Mouse (Mus musculus): ENCODE results near the gene Abhd17c. TPM values are rescaled to one million over a fixed set of nuclear protein-coding genes. Genes with fewer than 3 reads are reported as not detected.
A peak's percentile ranks its signal among the peaks of the same experiment; 100 is the strongest.

The Abhd17c gene
- polyA plus RNA-seq, 1 experiment from 2014 or later = 34.9 TPM

DNA sequence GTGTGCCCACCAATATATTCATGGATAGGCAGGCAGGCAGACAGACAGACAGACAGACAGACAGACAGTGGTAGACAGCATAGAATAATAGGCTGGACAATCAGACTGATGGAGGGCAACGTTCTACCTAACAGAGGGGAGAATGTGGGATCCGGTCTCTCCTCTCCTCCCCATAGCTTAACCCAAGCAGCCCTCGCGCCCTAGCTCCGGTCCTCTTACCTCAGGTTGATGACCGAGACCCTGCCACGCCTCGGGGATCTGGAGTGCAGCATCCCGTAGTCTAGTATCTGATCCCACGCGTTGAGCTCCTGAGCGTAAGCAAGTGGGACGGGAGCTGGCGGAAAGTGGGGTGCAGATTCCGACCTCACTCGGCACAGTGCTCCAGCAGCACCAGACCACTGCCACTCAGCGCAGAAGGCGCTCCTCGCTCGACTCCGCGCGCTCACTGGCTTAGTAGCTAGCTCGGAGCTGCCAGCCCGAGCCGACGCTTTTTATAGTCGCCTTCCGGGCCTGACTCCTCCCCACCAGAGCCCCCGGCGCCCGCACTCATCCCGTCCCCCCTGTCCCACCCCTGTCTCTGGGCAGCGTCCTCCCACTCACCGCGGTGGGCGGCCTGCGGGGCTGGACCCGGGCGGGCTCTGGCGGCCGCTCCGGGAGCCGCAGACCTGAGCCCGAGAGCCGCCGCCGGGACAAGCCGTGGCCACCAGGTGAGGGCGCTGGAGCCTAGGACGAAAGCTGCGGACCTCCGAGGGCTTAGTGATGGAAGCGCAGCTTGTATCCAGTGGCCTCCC lies 65.5 kb downstream of the Abhd17c start, which contains the start of gene Cemip:
TSS of gene Cemip (minus strand) at position 464 of the 791 bp plus-strand sequence.
- peak within 1 kb of the TSS; percentile 45 for H3K4me3 ChIP-seq (ENCODE audit: low read depth, low read length)
- no peaks in the 10 kb centered on the region for H3K4me1 ChIP-seq (replicated peaks; ENCODE audit: control insufficient read depth, insufficient read depth, low read length)
- H3K27me3 ChIP-seq (ENCODE audit: control insufficient read depth, insufficient read depth, low read length) = peaks cover 18% of the 10 kb centered on the region
- 1% methylated on average over 53 of the region's 54 CpGs for WGBS
- peak within 1 kb of the TSS; percentile 38; the same call in 1 of the 2 replicates for H3K9ac ChIP-seq (ENCODE audit: low read depth, low read length)
- no peak within 1 kb of the TSS for H3K27ac ChIP-seq (ENCODE audit: low read depth, low read length)
- DNase-seq (ENCODE audit: low spot score) (peak; percentile 88), ATAC-seq (ENCODE audit: low FRiP score) (peak; percentile 85)
- H3K9me3 ChIP-seq (ENCODE audit: control insufficient read depth, low read length) = no peaks in the 10 kb centered on the region
- H3K4me2 ChIP-seq (replicated peaks; ENCODE audit: low read depth, low read length) = peak within 1 kb of the TSS; percentile 83
- no peaks in the 10 kb centered on the region for H3K36me3 ChIP-seq (ENCODE audit: control insufficient read depth, insufficient read depth, low read length)

DNA sequence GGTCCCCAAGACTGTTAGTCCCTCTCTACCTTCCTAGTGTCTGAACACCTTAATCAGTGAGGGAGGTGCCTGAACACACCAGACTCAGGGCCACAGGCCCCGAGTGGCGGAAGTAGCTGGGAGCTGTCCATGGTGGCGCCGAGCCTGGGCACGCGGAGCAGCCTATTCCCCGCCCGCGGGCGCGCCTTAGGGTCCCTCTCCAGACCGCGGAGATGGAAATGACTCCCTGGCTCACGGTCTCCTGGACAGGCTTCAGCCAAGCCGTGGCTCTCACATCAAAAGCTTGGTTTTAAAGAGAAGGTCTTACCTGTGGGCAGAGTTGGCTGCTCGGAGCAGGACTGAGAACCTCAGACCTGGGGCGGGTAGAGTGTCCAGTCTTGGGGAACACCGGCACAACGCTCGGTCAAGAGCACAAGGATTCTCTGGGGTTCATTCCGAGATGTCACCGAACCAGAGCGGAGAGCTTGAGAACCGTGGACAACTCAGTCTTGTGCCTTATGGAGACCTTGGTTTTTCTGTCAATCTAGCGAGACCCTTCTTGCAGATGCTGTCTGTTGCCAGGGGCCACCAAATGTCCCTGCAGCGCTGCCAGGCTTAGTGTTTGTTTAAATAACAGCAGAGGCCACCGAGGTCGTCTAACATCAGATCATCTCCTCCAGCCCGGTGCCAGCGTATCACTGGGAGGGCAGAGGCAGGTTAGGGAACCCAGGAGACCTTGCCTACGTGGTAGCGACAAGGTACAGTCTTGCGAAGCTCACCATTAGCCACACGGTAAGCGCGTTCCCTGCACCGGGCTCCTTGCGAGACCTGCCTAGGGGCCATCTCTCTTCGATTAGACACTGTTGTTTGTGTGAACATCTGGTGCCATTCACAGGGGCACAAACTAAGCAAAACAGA lies 66.4 kb downstream of the Abhd17c start:
- no peaks in the 10 kb centered on the region for H3K36me3 ChIP-seq (ENCODE audit: control insufficient read depth, insufficient read depth, low read length)
- no peak overlapping the region for H3K9ac ChIP-seq (ENCODE audit: low read depth, low read length)
- no peaks in the 10 kb centered on the region for H3K4me1 ChIP-seq (replicated peaks; ENCODE audit: control insufficient read depth, insufficient read depth, low read length)
- H3K9me3 ChIP-seq (ENCODE audit: control insufficient read depth, low read length) = no peaks in the 10 kb centered on the region
- peaks cover 18% of the 10 kb centered on the region for H3K27me3 ChIP-seq (ENCODE audit: control insufficient read depth, insufficient read depth, low read length)
- 5% methylated on average over 39 of the region's 39 CpGs for WGBS
- ATAC-seq (ENCODE audit: low FRiP score) (0 out of 2 replicates have a peak, but pooled peaks have one; percentile 10), DNase-seq (ENCODE audit: low spot score) (peak; percentile 75)
- H3K4me2 ChIP-seq (replicated peaks; ENCODE audit: low read depth, low read length) = peak overlapping the region; percentile 83
- H3K27ac ChIP-seq (ENCODE audit: low read depth, low read length) = no peak overlapping the region
- H3K4me3 ChIP-seq (ENCODE audit: low read depth, low read length) = peak overlapping the region; percentile 20

DNA sequence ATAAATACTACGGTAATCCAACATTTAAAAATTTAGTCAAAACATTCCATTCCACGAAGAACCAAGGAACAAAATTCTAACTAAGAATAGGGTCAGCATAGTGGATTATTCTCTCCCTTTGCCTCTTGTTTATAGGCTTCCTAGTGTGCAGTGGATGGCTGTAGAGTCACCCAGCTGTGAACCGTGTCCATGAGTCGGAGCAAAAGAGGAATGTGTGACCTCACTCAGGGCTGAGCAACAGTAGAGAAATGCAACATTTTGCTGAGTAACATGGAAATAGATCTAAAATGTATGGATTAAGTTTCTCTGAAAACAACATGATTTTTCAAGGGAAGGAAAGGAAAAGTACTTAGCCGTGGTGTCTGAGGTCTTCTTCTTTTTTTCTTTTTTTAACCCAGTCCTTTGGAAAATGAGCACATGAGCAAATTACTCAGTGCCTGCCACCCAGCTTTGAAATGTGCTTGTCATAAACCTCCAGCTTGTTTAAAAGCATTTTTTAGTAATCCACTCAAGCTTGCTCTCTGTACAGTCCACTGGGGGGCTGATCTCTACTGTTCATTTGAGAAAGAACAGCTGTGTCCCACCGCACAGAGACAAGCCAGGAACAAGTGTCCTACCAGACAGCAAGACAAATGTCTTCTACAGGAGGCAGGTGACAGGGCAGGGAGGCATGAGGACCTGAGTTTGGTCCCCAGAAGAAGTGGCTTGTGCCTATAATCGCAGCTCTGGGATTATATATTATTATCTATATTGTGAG lies 74.3 kb downstream of the Abhd17c start:
- DNase-seq (ENCODE audit: low spot score) (no peak), ATAC-seq (ENCODE audit: low FRiP score) (no peak)
- Histone ChIP-seq H3K4me3 (ENCODE audit: low read depth, low read length) (no peak overlapping the region), H3K9ac (ENCODE audit: low read depth, low read length) (no peak overlapping the region), H3K27me3 (ENCODE audit: control insufficient read depth, insufficient read depth, low read length) (no peaks in the 10 kb centered on the region), H3K4me2 (replicated peaks; ENCODE audit: low read depth, low read length) (no peak overlapping the region), H3K27ac (ENCODE audit: low read depth, low read length) (no peak overlapping the region), H3K9me3 (ENCODE audit: control insufficient read depth, low read length) (no peaks in the 10 kb centered on the region), H3K4me1 (replicated peaks; ENCODE audit: control insufficient read depth, insufficient read depth, low read length) (no peaks in the 10 kb centered on the region), H3K36me3 (ENCODE audit: control insufficient read depth, insufficient read depth, low read length) (no peaks in the 10 kb centered on the region)
- 77% methylated on average over 7 of the region's 7 CpGs for WGBS

DNA sequence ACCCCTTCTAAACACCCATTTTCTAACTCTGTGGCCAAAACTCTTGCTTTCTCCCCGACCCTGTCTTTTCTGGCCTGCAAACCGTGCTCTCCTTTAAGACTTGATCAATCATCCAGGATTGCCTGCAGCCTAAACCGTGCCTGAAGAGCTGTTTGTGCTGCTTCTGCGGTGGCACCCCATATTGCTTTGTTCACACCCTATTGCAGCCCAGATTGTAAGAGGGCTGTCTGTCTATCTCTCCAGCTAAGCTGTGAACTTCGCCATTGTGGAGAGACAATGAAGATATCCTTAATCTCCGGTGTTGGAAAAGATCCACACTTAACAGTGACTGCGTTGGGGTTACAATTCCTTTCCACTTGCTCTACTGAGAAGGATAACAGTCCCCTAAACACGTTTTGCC lies 77.4 kb downstream of the Abhd17c start:
- no peak for ATAC-seq (ENCODE audit: low FRiP score)
- H3K27me3 ChIP-seq (ENCODE audit: control insufficient read depth, insufficient read depth, low read length) = no peaks in the 10 kb centered on the region
- no peak for DNase-seq (ENCODE audit: low spot score)
- H3K4me3 ChIP-seq (ENCODE audit: low read depth, low read length) = no peak overlapping the region
- H3K27ac ChIP-seq (ENCODE audit: low read depth, low read length) = no peak overlapping the region
- no peaks in the 10 kb centered on the region for H3K4me1 ChIP-seq (replicated peaks; ENCODE audit: control insufficient read depth, insufficient read depth, low read length)
- 71% methylated on average over 8 of the region's 8 CpGs for WGBS
- no peak overlapping the region for H3K9ac ChIP-seq (ENCODE audit: low read depth, low read length)
- no peak overlapping the region for H3K4me2 ChIP-seq (replicated peaks; ENCODE audit: low read depth, low read length)
- H3K9me3 ChIP-seq (ENCODE audit: control insufficient read depth, low read length) = no peaks in the 10 kb centered on the region
- H3K36me3 ChIP-seq (ENCODE audit: control insufficient read depth, insufficient read depth, low read length) = no peaks in the 10 kb centered on the region

DNA sequence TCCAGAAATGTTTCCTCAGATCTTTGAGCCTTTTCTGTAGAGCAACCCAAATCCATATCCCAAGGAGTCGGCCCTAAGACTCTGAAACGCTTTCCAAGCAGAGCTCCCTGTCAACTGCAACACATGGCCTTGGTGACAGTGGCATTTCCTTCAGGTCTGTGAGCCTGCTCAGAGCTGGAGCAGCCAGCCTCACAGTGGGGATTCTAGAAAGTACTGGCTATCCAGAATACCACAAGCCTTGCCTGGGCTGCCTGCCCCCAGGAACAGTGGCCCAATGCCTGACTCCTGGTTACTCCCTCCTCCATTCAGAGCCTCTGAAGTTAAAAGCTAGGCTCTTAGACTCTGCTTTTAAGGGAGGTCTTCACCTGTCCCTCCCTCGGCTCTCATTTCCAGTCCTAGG lies 77.8 kb downstream of the Abhd17c start:
- Histone ChIP-seq H3K36me3 (ENCODE audit: control insufficient read depth, insufficient read depth, low read length) (no peaks in the 10 kb centered on the region), H3K27me3 (ENCODE audit: control insufficient read depth, insufficient read depth, low read length) (no peaks in the 10 kb centered on the region), H3K4me3 (ENCODE audit: low read depth, low read length) (no peak overlapping the region), H3K9ac (ENCODE audit: low read depth, low read length) (no peak overlapping the region), H3K27ac (ENCODE audit: low read depth, low read length) (no peak overlapping the region), H3K4me2 (replicated peaks; ENCODE audit: low read depth, low read length) (no peak overlapping the region), H3K9me3 (ENCODE audit: control insufficient read depth, low read length) (no peaks in the 10 kb centered on the region), H3K4me1 (replicated peaks; ENCODE audit: control insufficient read depth, insufficient read depth, low read length) (no peaks in the 10 kb centered on the region)
- no peak for DNase-seq (ENCODE audit: low spot score)
- 68% methylated on average over 3 of the region's 3 CpGs for WGBS
- ATAC-seq (ENCODE audit: low FRiP score) = no peak

DNA sequence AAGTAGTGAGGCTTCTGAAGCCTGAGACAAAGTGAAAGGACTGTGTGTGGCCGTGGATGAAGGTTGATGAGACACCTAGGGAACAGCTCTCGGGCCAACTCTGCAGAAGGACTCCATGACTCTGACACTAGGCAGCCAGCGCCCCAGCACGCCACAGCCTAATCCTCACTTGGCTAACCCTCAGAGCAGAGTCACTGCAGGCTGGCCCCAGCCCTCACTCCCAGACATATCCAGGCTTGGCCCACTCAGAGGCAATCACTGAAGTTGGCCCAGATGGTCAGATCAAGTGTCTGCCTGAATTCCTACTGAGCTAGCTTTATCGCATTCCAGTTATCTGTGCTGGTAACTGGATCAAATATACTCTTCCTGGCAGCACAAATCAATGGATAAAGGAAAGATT lies 82.8 kb downstream of the Abhd17c start:
- Histone ChIP-seq H3K4me2 (replicated peaks; ENCODE audit: low read depth, low read length) (no peak overlapping the region), H3K4me1 (replicated peaks; ENCODE audit: control insufficient read depth, insufficient read depth, low read length) (no peaks in the 10 kb centered on the region), H3K27me3 (ENCODE audit: control insufficient read depth, insufficient read depth, low read length) (no peaks in the 10 kb centered on the region), H3K27ac (ENCODE audit: low read depth, low read length) (no peak overlapping the region), H3K9me3 (ENCODE audit: control insufficient read depth, low read length) (no peaks in the 10 kb centered on the region), H3K9ac (ENCODE audit: low read depth, low read length) (no peak overlapping the region), H3K36me3 (ENCODE audit: control insufficient read depth, insufficient read depth, low read length) (no peaks in the 10 kb centered on the region), H3K4me3 (ENCODE audit: low read depth, low read length) (no peak overlapping the region)
- ATAC-seq (ENCODE audit: low FRiP score) (no peak), DNase-seq (ENCODE audit: low spot score) (no peak)
- WGBS = 79% methylated on average over 5 of the region's 5 CpGs

DNA sequence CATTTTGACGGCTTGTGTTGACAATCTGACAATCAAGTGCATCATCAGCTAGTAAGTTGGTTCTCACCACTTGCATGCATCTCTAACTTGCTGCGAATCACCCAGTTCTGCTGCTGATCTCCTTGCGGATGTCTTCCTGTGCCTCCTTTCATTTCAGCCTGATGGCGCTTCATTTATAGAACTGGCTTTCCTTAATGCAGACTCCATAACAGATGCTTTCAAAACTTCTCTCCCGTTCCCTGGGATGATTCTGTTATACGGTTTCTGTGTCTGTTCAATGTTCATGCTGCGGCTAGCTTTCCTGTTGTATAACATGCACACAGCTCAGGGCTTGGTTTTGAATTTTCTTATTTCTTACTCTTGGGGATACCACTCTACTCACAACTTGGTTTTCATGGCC lies 91.9 kb downstream of the Abhd17c start:
- H3K4me3 ChIP-seq (ENCODE audit: low read depth, low read length) = no peak overlapping the region
- no peak overlapping the region for H3K9ac ChIP-seq (ENCODE audit: low read depth, low read length)
- H3K4me2 ChIP-seq (replicated peaks; ENCODE audit: low read depth, low read length) = no peak overlapping the region
- no peak for DNase-seq (ENCODE audit: low spot score)
- H3K27ac ChIP-seq (ENCODE audit: low read depth, low read length) = no peak overlapping the region
- no peaks in the 10 kb centered on the region for H3K36me3 ChIP-seq (ENCODE audit: control insufficient read depth, insufficient read depth, low read length)
- no peaks in the 10 kb centered on the region for H3K4me1 ChIP-seq (replicated peaks; ENCODE audit: control insufficient read depth, insufficient read depth, low read length)
- no peaks in the 10 kb centered on the region for H3K27me3 ChIP-seq (ENCODE audit: control insufficient read depth, insufficient read depth, low read length)
- no peak for ATAC-seq (ENCODE audit: low FRiP score)
- WGBS = 94% methylated on average over 7 of the region's 7 CpGs
- H3K9me3 ChIP-seq (ENCODE audit: control insufficient read depth, low read length) = no peaks in the 10 kb centered on the region
